Mouse (Mus musculus) urinary bladder, postnatal 14 days (tissue): ENCODE results near the gene Eif3l.
"Not testable (repeated sequence)": the region's sequence is repeated elsewhere in the genome, so short reads cannot be mapped to it uniquely, and the experiment has no call there.

Source experiments
- DNase-seq: peaks from one replicate; pipeline ENCODE4 v3.0.0; 2021; ENCODE audit warnings: low spot score

Gene Eif3l

DNA sequence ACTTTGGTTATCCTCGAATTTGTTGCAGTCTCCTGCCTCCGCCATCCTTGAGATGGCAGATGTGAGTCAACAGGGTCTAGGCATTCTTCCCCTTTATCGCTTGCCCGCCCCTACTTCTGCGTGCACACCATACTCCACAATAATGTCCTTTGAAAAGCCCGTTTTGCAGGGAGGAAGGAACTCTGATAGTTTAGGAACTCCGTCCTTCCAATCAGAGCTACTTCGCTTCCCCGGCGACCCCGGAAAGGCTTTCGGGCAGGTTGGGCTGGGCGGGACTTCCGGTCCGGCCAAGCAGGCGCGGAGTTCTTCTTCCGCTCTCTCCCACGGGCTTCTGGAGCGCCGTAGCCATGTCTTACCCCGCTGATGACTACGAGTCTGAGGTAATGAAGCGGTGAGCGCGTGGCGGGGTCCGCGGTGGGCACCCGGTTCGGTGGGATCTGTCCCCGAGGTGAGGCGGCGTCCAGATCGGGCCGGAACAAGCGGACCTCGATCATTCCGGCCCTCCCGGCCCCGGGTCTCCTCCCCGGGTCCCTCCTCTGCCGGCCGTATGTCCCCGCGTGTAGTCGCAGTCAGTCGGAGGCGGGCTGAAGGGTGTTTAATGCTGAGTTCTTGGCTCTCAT, at the start of gene Eif3l:
TSS of gene Eif3l (plus strand) at position 267 of the 620 bp plus-strand sequence.
- peak; percentile 91 for DNase-seq

GRCm38 (mm10) chr15:79025687-79026308, 49.2 kb upstream of the Eif3l start:
- no peak for DNase-seq

GRCm38 (mm10) chr15:79026511-79027290, 48.3 kb upstream of the Eif3l start:
- DNase-seq: no peak

DNA sequence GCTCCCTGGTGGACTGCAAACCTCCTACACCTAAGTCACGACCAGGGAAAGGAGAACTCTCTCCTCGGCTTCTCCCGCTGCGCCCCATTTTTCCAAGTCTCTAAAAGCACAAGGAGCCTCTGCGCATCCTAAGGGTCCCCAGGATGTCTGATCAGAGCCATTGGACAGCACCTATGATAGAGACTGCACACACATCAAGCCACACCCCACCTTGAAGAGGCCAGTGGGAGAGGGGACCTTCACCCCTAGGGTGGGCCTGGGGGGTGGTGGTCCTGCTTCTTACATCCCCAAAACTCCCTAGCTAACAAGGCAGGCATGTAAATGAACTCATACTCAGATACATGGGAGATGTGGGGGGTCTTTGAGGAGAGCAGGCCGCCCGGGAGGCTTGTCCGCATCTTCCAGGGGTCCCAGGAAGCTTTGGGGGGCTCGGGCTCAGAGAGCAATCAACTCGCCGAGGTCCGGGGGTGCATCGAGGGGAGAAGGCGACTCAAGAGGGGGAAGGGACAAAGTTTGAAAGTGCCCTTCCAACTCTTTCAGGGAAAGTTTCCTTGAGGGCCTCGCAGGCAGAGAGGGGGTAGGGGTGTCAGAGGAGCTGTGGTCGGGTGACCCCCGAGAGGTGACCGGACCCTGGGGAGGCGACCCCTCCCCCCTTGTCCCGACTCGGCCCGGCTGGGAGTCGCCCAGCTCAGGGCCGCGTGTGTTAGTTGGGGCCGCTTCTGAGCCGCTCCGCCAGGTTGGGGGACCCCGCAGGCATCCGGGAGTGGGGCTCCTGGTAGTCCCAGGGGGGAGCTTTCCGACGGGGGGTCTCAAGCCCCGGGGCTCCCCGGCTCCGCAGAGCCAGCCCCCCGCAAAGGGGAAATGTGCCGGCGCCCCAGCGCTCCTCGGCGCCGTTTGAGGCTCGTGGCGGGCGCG, 47.4 kb upstream of the Eif3l start:
- DNase-seq: peak; percentile 39

DNA sequence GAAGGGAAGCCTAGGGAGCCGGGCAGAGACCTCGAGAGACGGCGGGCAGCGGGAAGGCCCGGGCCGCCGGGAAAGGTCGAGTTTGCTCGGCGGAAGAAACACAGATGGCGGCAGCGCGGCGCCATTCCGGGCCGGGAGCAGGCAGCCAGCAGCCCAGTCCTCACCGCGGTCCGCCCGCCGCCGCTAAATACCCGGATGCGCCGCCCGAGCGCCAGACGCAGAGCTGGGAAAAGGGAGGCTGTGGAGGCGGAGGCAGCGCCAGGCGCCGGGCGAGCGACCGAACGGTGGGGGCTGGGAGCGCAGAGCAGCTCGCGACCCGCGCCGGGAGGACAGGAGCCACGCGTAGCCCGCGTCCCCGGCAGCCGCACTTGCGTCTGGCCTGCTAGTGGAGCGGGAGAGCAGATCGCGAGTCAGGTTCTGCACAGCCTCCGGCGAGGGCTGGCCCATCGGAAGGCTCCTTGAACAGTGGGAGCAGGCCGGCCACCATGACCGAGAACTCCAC, 46.7 kb upstream of the Eif3l start, which contains the start of gene H1f0:
TSS of gene H1f0 (plus strand) at position 214 of the 502 bp plus-strand sequence.
- peak; percentile 96 for DNase-seq

GRCm38 (mm10) chr15:79028823-79029484, 46.0 kb upstream of the Eif3l start:
- no peak for DNase-seq

DNA sequence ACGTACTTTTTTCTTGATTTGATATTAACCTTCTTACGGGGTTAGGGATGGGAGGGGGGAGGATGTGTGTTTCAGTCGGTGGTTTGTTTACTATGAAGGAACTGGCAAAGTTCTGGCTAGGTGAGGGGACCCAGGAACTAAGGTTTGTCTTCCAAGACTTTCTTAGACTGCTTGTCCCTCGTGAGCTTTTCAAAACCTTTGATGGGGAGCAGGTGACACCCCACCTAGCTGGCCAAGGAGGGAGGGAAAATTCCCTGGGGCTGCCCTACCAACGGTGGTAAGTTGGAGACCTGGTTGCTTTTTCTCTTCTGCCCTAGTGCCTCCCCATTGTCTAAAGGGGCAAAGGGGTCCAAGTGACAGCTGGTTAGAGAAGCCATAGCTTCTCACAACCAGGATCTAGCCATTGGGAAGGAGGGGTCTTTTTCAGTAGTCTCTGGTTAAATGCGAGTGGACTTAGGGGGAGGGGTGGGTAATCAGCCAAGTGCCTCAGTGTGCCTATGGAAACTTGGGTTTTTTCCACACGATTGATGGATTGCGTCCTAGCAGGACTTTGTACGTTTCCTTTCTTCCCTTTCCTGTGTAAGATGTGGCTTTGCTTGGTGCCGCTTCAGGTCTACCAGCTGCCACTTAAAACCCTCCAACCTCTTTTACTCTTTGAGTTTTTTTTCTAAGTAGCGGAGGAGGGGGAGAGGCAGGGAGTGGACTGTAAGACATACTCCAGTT, 45.3 kb upstream of the Eif3l start:
- DNase-seq: no peak

- peak; percentile 90 for DNase-seq
These were observed 44.2 kb upstream of the Eif3l start for GRCm38 (mm10) chr15:79030551-79031435.

DNA sequence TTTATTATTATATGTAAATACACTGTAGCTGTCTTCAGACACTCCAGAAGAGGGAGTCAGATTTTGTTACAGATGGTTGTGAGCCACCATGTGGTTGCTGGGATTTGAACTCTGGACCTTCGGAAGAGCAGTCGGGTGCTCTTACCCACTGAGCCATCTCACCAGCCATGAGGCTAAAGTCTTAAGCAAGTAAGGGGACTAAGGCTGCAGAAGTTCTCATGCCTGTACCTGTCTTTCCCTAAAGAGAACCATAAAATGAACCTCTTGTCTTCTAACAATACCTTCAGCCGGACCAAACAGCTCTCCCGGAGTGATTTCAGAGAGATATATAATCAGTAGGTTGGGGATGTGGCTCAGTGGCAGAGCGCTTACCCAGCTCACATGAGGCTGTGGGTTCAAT, 43.1 kb upstream of the Eif3l start:
- DNase-seq: not testable (repeated sequence)

DNA sequence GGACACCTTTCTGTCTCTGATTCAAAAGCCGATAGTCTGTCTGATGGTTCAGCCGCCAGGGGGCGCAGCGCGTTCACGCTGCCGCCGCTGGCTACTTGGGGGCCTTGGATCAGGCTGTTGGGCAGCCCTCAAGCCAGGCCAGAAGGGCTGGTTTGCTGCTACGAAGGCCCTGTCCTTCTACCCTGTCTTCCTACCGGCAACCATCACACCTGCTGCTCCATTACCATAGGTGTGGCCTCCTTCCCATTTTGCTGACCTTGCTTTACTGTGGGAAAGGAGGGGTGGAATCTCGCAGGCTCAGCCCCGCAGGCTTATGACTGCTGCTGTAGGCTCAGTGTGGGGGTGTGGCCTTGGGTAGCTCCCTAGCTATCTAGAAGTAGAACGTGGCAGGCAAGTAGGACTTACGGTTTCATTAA, 37.1 kb upstream of the Eif3l start:
- peak; percentile 79 for DNase-seq

GRCm38 (mm10) chr15:79038331-79038730, 36.6 kb upstream of the Eif3l start:
- no peak for DNase-seq

DNA sequence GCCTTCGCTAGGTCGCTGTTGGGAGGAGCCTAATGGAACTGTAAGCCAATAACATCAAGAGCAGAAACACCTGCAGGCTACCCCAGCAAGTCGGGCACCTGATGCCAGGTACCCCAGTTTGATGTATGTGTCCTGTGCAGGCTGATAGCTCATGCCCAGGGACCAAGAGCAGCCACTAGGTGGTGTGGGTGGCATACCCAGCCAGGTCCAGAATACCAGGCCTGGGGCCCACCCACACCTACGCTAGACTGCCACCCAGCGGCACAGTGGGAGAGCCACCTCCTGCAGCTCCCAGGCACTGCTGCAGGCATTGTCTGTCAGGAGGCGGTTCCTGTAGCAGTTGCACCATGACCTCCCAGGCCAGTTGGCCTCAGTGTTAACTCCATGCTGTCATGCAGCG, 36.1 kb upstream of the Eif3l start:
- peak; percentile 88 for DNase-seq

GRCm38 (mm10) chr15:79040501-79041416, 34.2 kb upstream of the Eif3l start:
- DNase-seq: no peak

- DNase-seq: no peak
These were observed 33.4 kb upstream of the Eif3l start, which contains the start of gene Galr3 for GRCm38 (mm10) chr15:79041585-79041984. Gene Galr3 (plus strand): TSS chr15:79041885.

GRCm38 (mm10) chr15:79042721-79043491, 32.1 kb upstream of the Eif3l start:
- DNase-seq: no peak

DNA sequence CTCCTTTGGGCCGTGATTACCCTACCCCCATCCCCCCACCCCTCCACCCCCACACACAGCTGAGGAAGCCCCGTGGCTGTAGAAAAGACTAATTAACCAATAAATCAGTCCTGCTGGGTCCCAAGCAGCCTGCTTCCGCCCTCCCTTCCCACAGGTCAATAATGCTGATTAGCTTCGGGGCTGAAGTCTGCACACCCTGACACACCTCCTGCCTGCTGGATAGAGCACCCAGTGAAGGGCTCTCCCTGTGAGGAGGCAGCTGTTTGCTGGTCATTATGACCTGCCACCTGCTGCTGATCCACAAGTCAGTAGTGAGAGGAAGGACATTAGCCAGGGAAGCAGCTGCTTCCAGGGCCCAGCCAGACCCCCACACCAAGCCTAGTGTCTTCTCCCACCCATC, 30.1 kb upstream of the Eif3l start:
- no peak for DNase-seq

DNA sequence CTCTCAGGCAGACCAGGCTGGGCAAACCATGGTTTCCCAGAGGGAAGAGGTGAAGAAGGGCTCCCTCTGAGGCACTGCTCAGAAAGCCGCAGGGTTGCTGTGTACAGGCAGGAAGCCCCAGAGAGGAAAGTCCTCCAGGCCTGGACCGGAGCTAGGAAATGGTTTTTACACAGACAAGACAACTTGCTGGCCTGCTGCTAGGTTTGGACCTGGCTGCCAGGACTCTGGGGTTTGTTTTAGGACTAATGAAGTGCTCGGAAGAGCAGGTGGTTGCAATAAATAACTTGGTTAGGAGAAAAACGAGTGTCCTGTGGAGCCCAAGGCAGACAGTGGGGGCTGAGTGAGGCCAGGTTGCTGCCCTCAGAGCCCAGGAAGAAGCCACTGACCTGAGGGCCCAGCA, 26.8 kb upstream of the Eif3l start:
- no peak for DNase-seq
